Mouse (Mus musculus) kidney, postnatal 10 days (tissue): ENCODE measurements around the gene 4930564D02Rik.
A peak's percentile ranks its signal among the peaks of the same experiment; 100 is the strongest.

Experiments
- DNase-seq: peaks from one replicate; pipeline ENCODE4 v3.0.0; 2021; ENCODE audit warnings: mixed read lengths

The 4930564D02Rik gene

GRCm38 (mm10) chr3:105066544-105066943 is at the start of gene 4930564D02Rik:
Gene 4930564D02Rik (plus strand): TSS chr3:105066844.
- DNase-seq = no peak

GRCm38 (mm10) chr3:105017314-105017713 is 49.3 kb upstream of the 4930564D02Rik start:
- no peak for DNase-seq

DNA sequence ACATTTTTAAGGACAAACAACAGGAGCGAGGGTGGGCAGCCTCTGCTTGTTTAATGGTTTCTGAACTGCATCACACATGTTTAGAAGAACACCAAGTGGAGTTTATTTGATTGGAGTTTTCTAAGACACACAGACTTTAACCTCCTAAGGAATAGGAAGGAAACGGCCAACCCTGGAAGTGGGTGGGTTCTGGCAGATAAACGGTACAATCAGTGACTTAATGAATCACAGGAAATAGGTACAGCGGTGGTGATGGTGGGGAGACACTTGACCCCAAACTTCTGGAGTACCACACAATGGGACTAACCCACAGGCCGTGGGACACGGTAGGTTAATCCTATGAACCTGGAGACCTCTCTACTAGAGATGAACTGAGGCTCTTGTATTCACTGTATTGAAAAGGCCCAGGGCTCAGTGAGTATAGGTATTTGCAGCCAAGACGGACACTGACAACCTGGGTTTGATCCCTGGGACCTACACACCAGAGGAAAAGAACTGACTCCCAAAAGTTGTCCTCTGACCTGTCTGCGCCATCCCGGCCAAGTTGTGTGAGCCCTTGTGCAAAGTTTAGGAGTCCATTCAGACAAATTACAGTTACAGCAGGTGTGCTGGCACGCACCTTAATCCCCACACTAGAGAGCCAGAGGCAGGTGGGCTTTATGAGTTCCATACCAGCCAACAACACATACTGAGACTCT is 48.4 kb upstream of the 4930564D02Rik start:
- peak; percentile 36 for DNase-seq

DNA sequence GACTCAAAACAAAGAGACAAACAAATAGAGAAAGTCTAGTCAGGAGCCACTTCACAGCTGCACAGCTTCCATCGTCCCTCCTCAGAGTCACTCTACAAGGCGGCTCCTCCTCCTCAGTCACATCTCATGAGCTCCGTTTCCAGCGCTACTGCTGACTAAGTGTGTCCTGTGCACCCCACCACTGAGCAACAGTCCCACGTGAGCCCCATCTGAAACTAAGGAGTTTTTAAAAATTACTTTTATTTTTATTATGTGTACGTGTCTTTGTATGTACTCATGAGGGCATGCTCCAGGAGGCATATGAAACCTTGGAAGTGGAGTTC is 47.9 kb upstream of the 4930564D02Rik start:
- no peak for DNase-seq

DNA sequence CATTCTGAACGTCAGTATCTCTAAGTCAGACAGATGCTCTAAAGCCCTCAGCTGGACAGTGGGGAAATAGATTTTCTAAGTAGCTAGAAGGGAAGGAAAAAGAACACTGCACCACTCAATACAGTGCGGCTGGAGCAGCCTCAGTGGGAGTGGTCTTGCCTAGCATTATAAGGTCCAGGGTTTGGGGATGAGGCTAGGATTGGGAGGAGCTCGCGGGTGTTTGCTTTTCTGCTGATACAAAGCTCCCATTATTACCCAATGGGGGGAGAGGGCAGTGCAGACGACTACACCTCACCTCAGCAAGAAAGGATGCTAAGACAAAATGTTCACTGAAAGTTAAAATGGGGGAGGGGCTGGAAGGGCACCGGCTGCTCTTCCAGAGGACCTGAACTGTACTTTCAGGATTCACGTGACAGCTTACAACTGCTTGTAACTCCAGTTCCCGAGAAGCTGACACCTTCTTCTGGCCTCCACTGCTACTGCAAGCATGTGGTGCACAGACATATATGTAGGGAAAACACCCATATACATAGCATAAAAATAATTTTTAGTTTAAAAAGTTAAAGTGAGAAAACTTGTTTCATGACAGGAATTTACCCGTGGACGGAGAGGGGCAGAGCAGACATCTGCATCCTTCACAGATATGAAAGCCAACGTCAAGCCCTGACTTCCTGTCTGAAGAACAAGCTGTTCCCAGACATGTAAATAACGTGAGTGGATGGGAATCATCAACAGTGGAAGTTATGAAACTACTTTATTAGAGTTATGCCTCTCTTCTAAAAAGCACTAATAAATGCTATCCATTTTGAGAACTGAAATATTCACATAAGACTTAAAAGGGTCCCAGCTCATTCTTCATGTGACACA is 46.6 kb upstream of the 4930564D02Rik start:
- DNase-seq = no peak

- no peak for DNase-seq
Observed at GRCm38 (mm10) chr3:105023371-105024005, 43.2 kb upstream of the 4930564D02Rik start.

DNA sequence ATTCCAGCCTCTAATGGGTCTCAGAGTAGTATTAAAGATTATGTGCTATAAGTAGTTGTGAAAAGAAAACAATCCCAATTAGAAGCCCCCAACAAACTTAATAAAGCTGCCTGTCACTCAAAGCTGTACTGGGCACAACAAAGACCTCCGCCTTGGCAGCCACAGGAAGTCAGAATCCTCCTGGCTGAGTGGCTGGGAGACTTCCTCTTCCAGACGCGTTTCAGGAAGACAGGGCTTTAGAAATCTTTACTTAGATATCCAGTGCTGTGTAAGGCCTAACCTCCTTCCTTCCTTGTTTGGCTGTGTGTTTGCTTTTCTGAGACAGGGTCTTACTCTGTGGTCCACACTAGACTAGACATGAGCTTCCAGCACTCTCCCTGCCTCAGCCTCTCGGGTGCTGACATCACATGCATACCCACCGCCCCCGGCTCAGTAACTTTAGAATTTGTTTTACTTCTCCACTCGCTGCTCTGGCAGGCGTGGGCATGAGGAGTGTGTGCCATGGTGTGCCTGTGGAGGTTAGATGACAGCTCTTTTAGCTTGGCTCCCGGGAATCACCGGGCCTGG is 30.3 kb upstream of the 4930564D02Rik start:
- DNase-seq = peak; percentile 26

GRCm38 (mm10) chr3:105037240-105037770 is 29.3 kb upstream of the 4930564D02Rik start:
- DNase-seq = no peak

GRCm38 (mm10) chr3:105040002-105040401 is 26.6 kb upstream of the 4930564D02Rik start:
- no peak for DNase-seq

DNA sequence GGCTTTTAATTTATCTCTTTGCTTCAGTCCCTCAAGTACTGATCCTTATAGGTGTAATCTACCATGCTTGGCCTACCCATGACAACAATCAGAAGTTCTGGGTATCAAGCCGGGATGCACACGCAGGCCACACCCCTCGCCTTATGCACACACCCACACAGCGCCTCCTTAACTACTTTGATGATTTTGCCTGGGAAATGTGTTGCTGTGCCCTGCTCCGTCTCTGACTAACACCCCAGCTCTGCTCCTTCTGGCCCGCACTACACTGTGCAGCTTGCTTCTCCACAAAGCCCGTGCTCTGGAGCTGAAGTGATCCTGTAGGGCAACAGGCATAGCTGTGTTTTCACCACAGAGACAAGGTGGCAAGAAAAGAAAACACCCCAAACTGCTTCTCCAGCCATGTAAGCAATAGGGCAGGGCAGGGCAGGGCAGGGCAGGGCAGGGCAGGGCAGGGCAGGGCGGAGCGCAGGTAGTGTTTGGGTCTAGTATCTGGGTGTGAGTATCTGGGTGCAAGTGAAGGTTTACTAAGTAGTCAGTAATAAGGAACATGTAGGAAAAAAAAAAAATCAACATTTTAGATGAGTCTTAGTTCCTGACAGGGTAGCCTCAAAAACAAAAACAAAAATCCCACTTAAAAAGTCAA is 25.5 kb upstream of the 4930564D02Rik start:
- no peak for DNase-seq

- DNase-seq = no peak
Observed at GRCm38 (mm10) chr3:105043746-105044145, 22.9 kb upstream of the 4930564D02Rik start.

GRCm38 (mm10) chr3:105046870-105047269 is 19.8 kb upstream of the 4930564D02Rik start:
- DNase-seq = no peak

DNA sequence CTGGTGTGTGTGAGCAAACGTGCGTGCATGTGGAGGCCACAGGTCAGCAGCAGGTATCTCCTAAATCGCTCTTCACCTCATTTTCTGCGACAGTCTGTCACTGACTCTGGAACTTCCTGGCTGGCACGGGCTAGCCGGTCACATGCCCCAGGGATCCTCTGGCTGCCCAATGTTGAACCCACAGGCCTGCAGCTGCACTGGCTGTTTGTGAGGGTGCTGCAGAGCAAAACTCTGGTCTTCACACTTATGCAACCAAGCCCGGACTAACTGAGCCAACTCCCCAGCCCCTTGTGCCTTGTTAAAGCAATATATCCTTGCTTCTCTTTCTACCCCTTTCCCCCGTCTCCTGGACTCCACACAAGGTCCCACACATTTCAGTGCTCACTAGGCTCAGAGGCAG is 19.0 kb upstream of the 4930564D02Rik start:
- DNase-seq = peak; percentile 68

GRCm38 (mm10) chr3:105049848-105050247 is 16.8 kb upstream of the 4930564D02Rik start:
- DNase-seq = no peak

DNA sequence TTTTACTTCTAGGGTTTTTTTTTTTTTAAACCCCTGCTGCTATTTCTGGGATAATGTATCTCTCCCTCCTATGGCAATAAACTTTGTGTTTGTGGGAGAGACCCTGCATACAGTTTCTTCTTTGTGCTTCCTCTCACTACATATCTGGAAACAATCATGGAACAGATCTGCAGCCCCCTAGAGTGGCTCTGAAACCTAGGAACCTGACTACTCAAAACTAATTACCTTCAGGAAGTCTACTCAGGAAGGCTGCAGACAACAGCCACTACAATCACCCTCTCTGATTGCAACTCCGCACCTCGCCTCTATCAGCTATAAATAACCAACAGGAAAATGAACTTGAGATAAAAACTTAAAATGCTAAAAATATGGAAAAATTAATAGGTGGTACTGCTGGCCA is 15.5 kb upstream of the 4930564D02Rik start:
- no peak for DNase-seq

DNA sequence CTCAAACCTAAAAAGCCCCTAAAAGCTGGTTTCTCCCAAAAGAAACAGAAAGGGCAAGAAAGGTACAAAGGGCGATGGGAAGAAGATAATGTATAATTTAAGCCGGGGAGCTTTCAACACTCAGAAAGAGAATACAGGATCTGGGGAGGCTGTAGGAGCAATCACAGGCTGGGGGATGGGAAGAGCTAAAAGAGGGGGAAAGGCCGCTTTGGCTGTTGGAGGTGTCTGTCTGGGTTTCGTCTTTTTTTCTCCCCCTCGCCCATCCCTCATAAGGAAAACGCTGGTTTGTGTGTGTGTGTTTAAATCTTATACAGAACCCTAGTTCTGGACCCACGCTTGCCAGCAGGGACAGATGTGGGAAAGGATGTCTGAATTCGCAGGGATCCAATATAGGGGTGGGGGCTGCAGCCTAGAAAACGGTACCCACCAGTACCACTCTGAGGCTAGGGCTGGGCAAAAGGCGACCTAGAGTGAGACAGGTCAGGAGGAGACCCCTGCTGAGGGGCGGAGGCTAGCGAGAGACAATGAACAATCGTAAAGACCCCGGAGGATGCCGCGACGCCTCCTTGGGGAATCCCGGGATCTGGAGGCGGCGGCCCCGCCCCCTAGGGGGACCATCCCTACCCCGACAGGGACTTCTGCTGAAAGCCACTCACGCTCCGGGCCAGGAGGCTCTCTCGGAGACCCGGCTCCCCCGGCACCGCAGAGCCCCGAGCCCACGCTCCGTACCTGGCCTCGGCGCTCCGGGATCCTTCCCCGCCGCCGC is 14.3 kb upstream of the 4930564D02Rik start:
- DNase-seq = no peak

GRCm38 (mm10) chr3:105052937-105053697 is 13.5 kb upstream of the 4930564D02Rik start, which contains the start of gene Cttnbp2nl:
Gene Cttnbp2nl (minus strand): TSS chr3:105053146.
- peak; percentile 99 for DNase-seq

- DNase-seq = no peak
Observed at GRCm38 (mm10) chr3:105053698-105054001, 13.0 kb upstream of the 4930564D02Rik start.

DNA sequence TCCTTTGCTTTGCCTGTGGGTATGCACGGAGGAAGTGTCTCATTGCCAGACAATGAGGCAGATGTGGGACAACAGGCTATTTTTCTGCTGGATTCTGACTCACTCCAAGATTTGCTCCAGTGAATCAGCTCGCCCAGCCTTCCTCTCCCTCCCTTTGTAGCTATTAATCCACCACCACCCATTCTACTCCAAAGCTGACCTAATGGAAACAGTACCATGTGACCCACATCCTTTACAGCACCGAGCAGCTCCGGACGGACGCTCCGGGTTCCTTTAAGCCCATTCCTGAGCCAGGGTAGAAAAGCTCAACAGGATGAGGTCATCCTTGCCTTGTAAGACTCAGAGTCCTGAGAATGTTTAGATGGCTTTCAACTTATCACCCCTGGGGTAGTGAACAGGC is 11.7 kb upstream of the 4930564D02Rik start:
- peak; percentile 66 for DNase-seq

GRCm38 (mm10) chr3:105055666-105056065 is 11.0 kb upstream of the 4930564D02Rik start:
- no peak for DNase-seq
